Mouse (Mus musculus) bone marrow macrophage, adult 2 months (primary cell): ENCODE measurements at regions not wholly inside any gene's neighbourhood (a gene's known extent, or its start where the extent isn't known, plus 50 kb on each side); places are given as distances from the start of the nearest gene placed in this dataset.

Experiments
- CTCF ChIP-seq: IDR thresholded peaks from 2 replicates; pipeline ENCODE4 v1.5.1; 2012; ENCODE audit warnings: low read depth, mild to moderate bottlenecking, low read length, moderate library complexity
- POLR2A ChIP-seq: IDR thresholded peaks from 2 replicates; pipeline ENCODE4 v1.6.1; 2012; ENCODE audit warnings: mild to moderate bottlenecking, low read depth, low read length, borderline replicate concordance

DNA sequence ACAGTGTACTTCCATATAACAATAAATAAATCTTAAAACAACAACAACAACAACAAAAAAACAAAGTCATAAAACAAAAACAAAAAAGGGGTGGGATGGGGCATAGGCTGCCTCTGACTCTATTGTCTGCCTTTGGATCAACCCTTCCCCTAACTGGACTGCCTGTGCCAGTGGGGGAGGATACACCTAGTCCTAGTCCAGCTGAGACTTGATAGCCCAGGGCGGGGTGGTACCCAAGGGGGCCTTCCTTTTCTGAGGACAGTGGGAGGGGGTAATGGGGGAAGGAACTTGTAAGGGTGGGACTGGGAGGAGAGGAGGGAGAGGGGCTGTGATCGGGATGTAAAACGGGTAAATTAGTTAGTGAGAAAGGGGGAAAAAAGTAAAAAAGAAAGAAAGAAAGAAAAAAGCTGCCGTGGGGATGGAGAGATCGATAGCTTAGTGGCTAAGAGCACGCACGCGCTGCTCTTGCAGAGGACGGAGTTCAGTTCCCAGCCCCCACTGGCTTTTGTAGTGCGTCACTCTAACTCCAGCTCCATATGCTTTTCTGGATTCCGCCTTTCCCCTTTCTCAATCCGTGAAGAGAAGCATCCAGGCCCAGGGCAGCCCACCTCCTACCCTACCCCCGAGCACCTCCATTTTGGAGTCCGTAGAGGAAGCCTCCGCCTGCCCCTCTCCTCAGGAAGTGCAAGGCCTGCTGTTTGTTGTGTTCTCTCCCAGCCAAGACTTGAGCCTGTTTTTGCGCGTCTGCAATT, 120.2 kb downstream of the Gm10131 start:
- TF ChIP-seq CTCF: no peak
- no peak for TF ChIP-seq POLR2A
